Mouse (Mus musculus): ENCODE measurements around the gene Limch1. TPM values are rescaled to one million over a fixed set of nuclear protein-coding genes. Genes with fewer than 3 reads are reported as not detected.

Gene Limch1
- polyA plus RNA-seq, 1 experiment from 2014 or later = 61.9 TPM

- WGBS = 96% methylated on average over 4 of the region's 4 CpGs
- no peak overlapping the region for H3K27ac ChIP-seq
- ATAC-seq (ENCODE audit: insufficient number of reproducible peaks, insufficient read depth, low FRiP score, low TSS enrichment) = no peak
These were observed 123.9 kb downstream of the Limch1 start for GRCm38 (mm10) chr5:66869545-66869944.

GRCm38 (mm10) chr5:66871521-66872050 is 126.0 kb downstream of the Limch1 start:
- H3K4me3 ChIP-seq = no peak overlapping the region
- peaks cover 11% of the 10 kb centered on the region for H3K4me1 ChIP-seq
- H3K9ac ChIP-seq = no peak overlapping the region
- no peak for ATAC-seq (ENCODE audit: insufficient number of reproducible peaks, insufficient read depth, low FRiP score, low TSS enrichment)
- no peak overlapping the region for H3K4me2 ChIP-seq (replicated peaks)
- H3K27me3 ChIP-seq = no peaks in the 10 kb centered on the region
- 93% methylated on average over 11 of the region's 11 CpGs for WGBS
- no peaks in the 10 kb centered on the region for H3K36me3 ChIP-seq
- no peaks in the 10 kb centered on the region for H3K9me3 ChIP-seq
- no peak overlapping the region for H3K27ac ChIP-seq

More at GRCm38 (mm10) chr5:66869545-66869944, 123.9 kb downstream of the Limch1 start:
- Histone ChIP-seq H3K4me1 (no peaks in the 10 kb centered on the region), H3K9me3 (no peaks in the 10 kb centered on the region), H3K27me3 (no peaks in the 10 kb centered on the region), H3K4me3 (no peak overlapping the region), H3K9ac (no peak overlapping the region), H3K36me3 (no peaks in the 10 kb centered on the region), H3K4me2 (replicated peaks) (no peak overlapping the region)

- Histone ChIP-seq H3K36me3 (no peaks in the 10 kb centered on the region), H3K4me1 (peaks cover 11% of the 10 kb centered on the region), H3K9ac (no peak overlapping the region), H3K4me2 (replicated peaks) (no peak overlapping the region), H3K27ac (no peak overlapping the region), H3K27me3 (no peaks in the 10 kb centered on the region), H3K4me3 (no peak overlapping the region), H3K9me3 (no peaks in the 10 kb centered on the region)
- WGBS = 94% methylated on average over 4 of the region's 4 CpGs
- no peak for ATAC-seq (ENCODE audit: insufficient number of reproducible peaks, insufficient read depth, low FRiP score, low TSS enrichment)
These were observed 126.4 kb downstream of the Limch1 start for GRCm38 (mm10) chr5:66872053-66872452.

- Histone ChIP-seq H3K27me3 (no peaks in the 10 kb centered on the region), H3K9me3 (no peaks in the 10 kb centered on the region), H3K4me1 (peaks cover 11% of the 10 kb centered on the region), H3K4me2 (replicated peaks) (no peak overlapping the region), H3K4me3 (no peak overlapping the region), H3K36me3 (no peaks in the 10 kb centered on the region), H3K27ac (no peak overlapping the region), H3K9ac (no peak overlapping the region)
- ATAC-seq (ENCODE audit: insufficient number of reproducible peaks, insufficient read depth, low FRiP score, low TSS enrichment) = no peak
- whole genome bisulfite sequencing = 84% methylated on average over 6 of the region's 6 CpGs
These were observed 127.1 kb downstream of the Limch1 start for GRCm38 (mm10) chr5:66872681-66873080.

- no peak overlapping the region for H3K4me2 ChIP-seq (replicated peaks)
- H3K9ac ChIP-seq = no peak overlapping the region
- H3K9me3 ChIP-seq = no peaks in the 10 kb centered on the region; the same call in 1 of the 2 replicates
- 32% methylated on average over 10 of the region's 10 CpGs for WGBS
- peak overlapping the region; percentile 4; the same call in 1 of the 2 replicates for H3K27ac ChIP-seq
- H3K4me3 ChIP-seq = no peak overlapping the region
- H3K27me3 ChIP-seq = no peaks in the 10 kb centered on the region
- ATAC-seq (ENCODE audit: insufficient number of reproducible peaks, insufficient read depth, low FRiP score, low TSS enrichment) = no peak
- H3K4me1 ChIP-seq = peaks cover 11% of the 10 kb centered on the region
- H3K36me3 ChIP-seq = no peaks in the 10 kb centered on the region
These were observed 130.6 kb downstream of the Limch1 start for GRCm38 (mm10) chr5:66876018-66876805.

- H3K9ac ChIP-seq = no peak overlapping the region
- H3K27ac ChIP-seq = no peak overlapping the region
- no peaks in the 10 kb centered on the region for H3K27me3 ChIP-seq
- no peaks in the 10 kb centered on the region for H3K36me3 ChIP-seq
- WGBS = 62% methylated on average over 5 of the region's 5 CpGs
- H3K4me1 ChIP-seq = peaks cover 13% of the 10 kb centered on the region
- no peaks in the 10 kb centered on the region; the same call in 1 of the 2 replicates for H3K9me3 ChIP-seq
- no peak overlapping the region for H3K4me2 ChIP-seq (replicated peaks)
- ATAC-seq (ENCODE audit: insufficient number of reproducible peaks, insufficient read depth, low FRiP score, low TSS enrichment) = no peak
- H3K4me3 ChIP-seq = no peak overlapping the region
These were observed 131.4 kb downstream of the Limch1 start for GRCm38 (mm10) chr5:66877066-66877465.

GRCm38 (mm10) chr5:66881901-66882341 is 136.3 kb downstream of the Limch1 start:
- ATAC-seq (ENCODE audit: insufficient number of reproducible peaks, insufficient read depth, low FRiP score, low TSS enrichment) = no peak
- Histone ChIP-seq H3K4me3 (no peak overlapping the region), H3K9me3 (peaks cover 6% of the 10 kb centered on the region), H3K27me3 (no peaks in the 10 kb centered on the region), H3K9ac (no peak overlapping the region), H3K4me2 (replicated peaks) (no peak overlapping the region), H3K27ac (peak overlapping the region; percentile 30; the same call in 1 of the 2 replicates), H3K4me1 (peaks cover 9% of the 10 kb centered on the region), H3K36me3 (no peaks in the 10 kb centered on the region)
- WGBS = 21% methylated on average over 3 of the region's 3 CpGs

GRCm38 (mm10) chr5:66882718-66883117 is 137.1 kb downstream of the Limch1 start:
- H3K27ac ChIP-seq = peak overlapping the region; percentile 19; the same call in 1 of the 2 replicates
- no peaks in the 10 kb centered on the region for H3K27me3 ChIP-seq
- peaks cover 9% of the 10 kb centered on the region for H3K4me1 ChIP-seq
- H3K36me3 ChIP-seq = no peaks in the 10 kb centered on the region
- H3K9ac ChIP-seq = no peak overlapping the region
- H3K4me2 ChIP-seq (replicated peaks) = no peak overlapping the region
- H3K4me3 ChIP-seq = no peak overlapping the region
- no peak for ATAC-seq (ENCODE audit: insufficient number of reproducible peaks, insufficient read depth, low FRiP score, low TSS enrichment)
- 77% methylated on average over 13 of the region's 13 CpGs for WGBS
- peaks cover 6% of the 10 kb centered on the region for H3K9me3 ChIP-seq

- H3K27me3 ChIP-seq = no peaks in the 10 kb centered on the region
- no peak overlapping the region for H3K4me2 ChIP-seq (replicated peaks)
- 75% methylated on average over 4 of the region's 4 CpGs for WGBS
- no peak overlapping the region for H3K27ac ChIP-seq
- peaks cover 9% of the 10 kb centered on the region for H3K4me1 ChIP-seq
- no peaks in the 10 kb centered on the region for H3K36me3 ChIP-seq
- no peak for ATAC-seq (ENCODE audit: insufficient number of reproducible peaks, insufficient read depth, low FRiP score, low TSS enrichment)
- H3K9ac ChIP-seq = no peak overlapping the region
- peaks cover 6% of the 10 kb centered on the region for H3K9me3 ChIP-seq
- no peak overlapping the region for H3K4me3 ChIP-seq
These were observed 138.9 kb downstream of the Limch1 start for GRCm38 (mm10) chr5:66884505-66884904.

- H3K27ac ChIP-seq = no peak overlapping the region
- H3K4me3 ChIP-seq = no peak overlapping the region
- no peak for ATAC-seq (ENCODE audit: insufficient number of reproducible peaks, insufficient read depth, low FRiP score, low TSS enrichment)
- H3K4me2 ChIP-seq (replicated peaks) = no peak overlapping the region
- peaks cover 9% of the 10 kb centered on the region for H3K4me1 ChIP-seq
- H3K9me3 ChIP-seq = peaks cover 6% of the 10 kb centered on the region; the same call in 1 of the 2 replicates
- no peaks in the 10 kb centered on the region for H3K27me3 ChIP-seq
- 72% methylated on average over 5 of the region's 5 CpGs for WGBS
- H3K9ac ChIP-seq = no peak overlapping the region
- no peaks in the 10 kb centered on the region for H3K36me3 ChIP-seq
These were observed 140.9 kb downstream of the Limch1 start for GRCm38 (mm10) chr5:66886410-66887120.

- no peaks in the 10 kb centered on the region for H3K36me3 ChIP-seq
- H3K4me3 ChIP-seq = no peak overlapping the region
- H3K27ac ChIP-seq = no peak overlapping the region
- no peak for ATAC-seq (ENCODE audit: insufficient number of reproducible peaks, insufficient read depth, low FRiP score, low TSS enrichment)
- H3K9ac ChIP-seq = no peak overlapping the region
- H3K4me2 ChIP-seq (replicated peaks) = no peak overlapping the region
- no peaks in the 10 kb centered on the region for H3K27me3 ChIP-seq
- no peaks in the 10 kb centered on the region for H3K4me1 ChIP-seq
- peaks cover 6% of the 10 kb centered on the region; the same call in 1 of the 2 replicates for H3K9me3 ChIP-seq
- WGBS = 93% methylated on average over 5 of the region's 5 CpGs
These were observed 142.4 kb downstream of the Limch1 start for GRCm38 (mm10) chr5:66888061-66888460.

Data from embryonic facial prominence, embryonic 12.5 days (tissue).